Mouse (Mus musculus) mature B cell (primary cell): ENCODE results near the gene Selenof.
"Not testable (repeated sequence)": the region's sequence is repeated elsewhere in the genome, so short reads cannot be mapped to it uniquely, and the experiment has no call there.

Experiments
- in situ Hi-C: fragments of 300-500 bp; cut with MboI; formaldehyde crosslinking; loops from 2 replicates; pipeline ENCODE4 v1.14.3; 2019

Selenof gene

GRCm38 (mm10) chr3:144597790-144598467, 27.8 kb downstream of the Selenof start:
- in situ Hi-C loops: no loop called here

- in situ Hi-C loops: no loop called here
Measured at GRCm38 (mm10) chr3:144602413-144602812, 32.3 kb downstream of the Selenof start.

DNA sequence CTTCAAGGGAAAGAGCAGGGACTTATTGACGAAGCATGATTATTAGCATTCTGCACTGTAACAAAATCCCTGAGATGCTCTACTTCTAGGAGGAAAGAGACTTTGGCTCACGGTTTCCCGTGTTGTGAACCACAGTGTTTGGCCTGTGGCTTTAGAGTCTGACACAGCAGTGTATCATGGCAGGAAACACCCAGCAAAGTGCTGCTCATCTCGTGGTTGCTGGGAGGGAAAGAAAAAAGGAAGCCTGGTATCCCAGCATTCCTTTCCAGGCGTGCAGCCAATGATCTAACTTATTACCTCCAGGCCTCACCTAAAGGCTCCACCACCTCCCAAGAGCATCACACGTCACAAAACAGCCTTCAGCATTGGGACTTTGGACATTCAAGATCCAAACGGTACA, 32.7 kb downstream of the Selenof start:
- in situ Hi-C loops: no loop called here

DNA sequence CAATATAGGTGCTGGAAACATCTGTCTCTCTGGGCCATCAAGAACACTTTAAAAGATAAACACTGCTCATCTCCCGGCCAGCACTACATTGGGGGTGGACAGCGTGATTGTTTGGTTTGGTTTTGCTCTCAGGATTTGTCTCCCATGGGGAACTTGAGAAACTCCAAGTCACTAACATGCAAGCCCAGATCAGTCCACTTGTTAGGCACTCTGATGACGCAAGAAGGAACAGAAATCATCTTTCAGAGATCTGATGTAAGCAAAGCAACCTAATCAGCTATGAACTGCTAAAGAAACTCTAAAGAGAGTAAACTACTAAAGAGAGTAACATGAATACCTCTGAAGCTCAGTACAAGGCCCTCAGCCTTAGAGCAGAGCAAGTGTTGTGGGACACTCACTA, 33.5 kb downstream of the Selenof start:
- in situ Hi-C loops: no loop called here

GRCm38 (mm10) chr3:144604205-144604604, 34.1 kb downstream of the Selenof start:
- in situ Hi-C loops: no loop called here

DNA sequence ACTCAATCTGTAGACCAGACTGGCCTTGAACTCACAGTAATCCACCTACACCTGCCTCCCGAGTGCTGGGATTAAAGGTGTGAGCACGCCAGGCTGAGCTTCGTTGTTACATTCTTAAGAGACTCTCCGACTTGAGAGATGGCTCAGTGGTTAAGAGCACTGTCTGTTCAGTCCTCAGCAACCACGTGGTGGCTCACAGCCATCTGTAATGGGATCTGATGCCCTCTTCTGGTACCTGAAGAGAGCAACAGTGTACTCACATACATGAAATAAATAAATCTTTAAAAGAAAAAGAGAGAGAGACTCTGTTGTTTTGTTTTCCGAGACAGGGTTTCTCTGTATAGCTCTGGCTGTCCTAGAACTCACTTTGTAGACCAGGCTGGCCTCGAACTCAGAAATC, 35.7 kb downstream of the Selenof start:
- in situ Hi-C loops: not testable (repeated sequence)

GRCm38 (mm10) chr3:144606449-144606848, 36.3 kb downstream of the Selenof start:
- in situ Hi-C loops: no loop called here

- in situ Hi-C loops: no loop called here
Measured at GRCm38 (mm10) chr3:144608090-144608489, 38.0 kb downstream of the Selenof start.

GRCm38 (mm10) chr3:144610759-144611158, 40.7 kb downstream of the Selenof start:
- in situ Hi-C loops: loop anchor here (10.0 kb wide), 1 partner anchor 156 kb away; no protein-coding TSS in a partner anchor

GRCm38 (mm10) chr3:144611626-144612271, 41.6 kb downstream of the Selenof start:
- in situ Hi-C loops: loop anchor here (10.0 kb wide), 1 partner anchor 157 kb away; no protein-coding TSS in a partner anchor

DNA sequence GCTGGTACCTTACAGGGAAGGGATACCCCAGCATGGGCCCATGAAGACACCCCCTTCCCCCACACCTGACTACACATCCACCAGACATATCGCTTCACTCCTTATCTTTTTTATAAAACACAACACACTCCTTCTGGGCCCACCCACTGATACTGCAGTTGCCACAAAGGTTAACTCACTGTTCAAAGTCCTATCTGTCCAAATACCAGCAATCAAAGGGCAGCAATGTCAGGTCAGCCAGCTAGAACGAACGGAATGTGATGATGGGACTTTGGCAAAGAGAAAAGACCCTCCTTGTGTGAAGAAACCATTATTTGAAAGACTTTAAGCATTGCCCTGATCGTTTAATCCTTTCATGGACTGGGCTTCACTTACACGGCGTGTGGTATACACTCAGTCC, 42.3 kb downstream of the Selenof start:
- in situ Hi-C loops: loop anchor here (10.0 kb wide), 1 partner anchor 158 kb away; no protein-coding TSS in a partner anchor

DNA sequence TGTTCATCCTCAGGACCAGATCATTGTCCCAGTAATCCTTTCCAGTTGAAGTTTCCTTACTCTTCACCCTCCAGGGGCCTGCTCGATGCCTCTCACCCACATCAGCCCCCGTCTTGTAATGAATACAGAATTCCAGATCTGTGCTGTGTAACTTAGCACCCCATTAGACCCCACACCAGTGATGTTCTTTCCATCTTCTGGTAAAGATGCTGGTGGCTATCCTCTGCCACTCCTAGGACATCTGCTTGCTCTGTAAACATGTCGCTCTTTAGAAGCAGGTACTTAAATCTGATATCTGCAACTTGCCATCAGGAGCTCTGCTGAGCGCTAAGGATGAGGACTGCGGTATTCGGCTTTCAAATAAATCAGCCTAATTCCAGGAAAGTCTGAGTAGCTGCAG, 44.2 kb downstream of the Selenof start:
- in situ Hi-C loops: loop anchor here (10.0 kb wide), 1 partner anchor 159 kb away; no protein-coding TSS in a partner anchor

DNA sequence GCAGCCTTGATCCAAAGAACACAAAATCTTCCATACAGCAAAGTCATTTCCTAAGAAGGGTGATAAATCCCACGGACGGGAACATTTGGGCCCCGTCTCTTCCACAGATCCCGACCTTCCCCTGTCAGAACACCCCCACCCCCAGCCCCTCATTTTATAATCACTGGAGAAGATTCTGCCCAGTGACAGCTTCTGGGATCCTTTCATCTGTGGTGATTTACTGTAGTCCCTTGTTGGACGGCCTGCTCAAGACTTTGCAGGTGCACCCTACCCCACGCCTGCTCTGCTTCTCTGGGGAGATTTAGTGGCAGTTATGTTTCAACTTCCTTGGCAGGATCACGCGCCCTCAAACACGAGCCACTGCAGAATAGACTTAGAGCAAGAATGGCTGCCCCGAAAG, 44.6 kb downstream of the Selenof start:
- in situ Hi-C loops: loop anchor here (10.0 kb wide), 1 partner anchor 160 kb away; no protein-coding TSS in a partner anchor

DNA sequence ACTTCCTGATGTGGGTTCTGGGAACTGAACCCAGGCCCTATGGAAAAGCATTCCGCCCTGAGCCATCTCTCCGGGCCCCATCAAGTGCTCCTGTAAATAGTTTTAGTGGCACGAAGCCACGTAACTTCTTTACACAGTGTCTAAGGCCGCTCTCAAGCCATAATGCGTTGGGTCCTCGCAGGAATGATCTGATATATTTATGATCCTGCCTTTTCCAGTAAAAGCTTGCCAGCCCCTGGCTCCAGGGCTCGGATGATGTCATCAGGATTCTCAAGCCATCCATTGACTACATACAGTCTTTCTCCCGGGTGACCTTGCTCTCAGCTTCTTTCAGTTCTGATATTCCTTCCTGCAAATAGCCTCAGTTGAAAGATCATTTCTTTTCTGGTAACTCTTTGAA, 45.4 kb downstream of the Selenof start:
- in situ Hi-C loops: loop anchor here (10.0 kb wide), 1 partner anchor 161 kb away; no protein-coding TSS in a partner anchor

DNA sequence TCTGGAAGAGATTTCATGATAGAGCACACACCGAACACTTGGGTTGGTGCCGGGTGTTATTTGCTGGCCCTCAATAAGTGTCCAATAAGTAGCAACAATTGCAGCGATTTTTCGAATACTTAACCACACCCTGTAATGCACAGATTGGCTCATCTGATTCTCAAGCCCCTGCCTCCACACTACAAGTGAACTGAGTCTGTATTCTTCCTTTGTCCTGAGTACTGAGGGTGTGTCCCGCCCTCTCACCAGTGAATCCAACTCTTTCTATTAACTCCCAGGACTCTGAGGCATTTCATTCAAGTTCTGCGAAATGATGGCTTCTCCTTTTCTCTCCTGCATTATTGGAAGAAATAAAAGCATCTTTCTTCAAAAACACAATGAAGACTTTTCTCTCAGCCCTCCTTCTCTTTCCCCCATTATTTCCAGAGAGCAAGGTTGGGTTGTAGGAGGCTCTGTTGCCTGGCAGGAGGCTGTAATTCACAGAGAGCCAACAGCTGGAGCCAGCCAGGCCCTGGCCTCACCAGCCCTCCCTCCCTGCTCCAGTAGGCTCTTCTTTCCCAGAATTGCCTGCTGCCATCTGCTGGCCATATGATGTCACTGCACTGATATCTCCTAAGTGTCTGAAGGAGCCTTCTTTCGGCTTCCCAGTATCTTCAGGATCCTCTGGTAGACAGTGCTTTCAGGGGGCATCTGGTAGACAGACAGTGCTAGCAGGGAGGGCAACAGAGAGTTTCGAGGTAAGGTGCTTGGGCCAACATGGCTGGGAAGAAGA, 46.7 kb downstream of the Selenof start:
- in situ Hi-C loops: loop anchor here (10.0 kb wide), 1 partner anchor 162 kb away; no protein-coding TSS in a partner anchor

GRCm38 (mm10) chr3:144617633-144618180, 47.6 kb downstream of the Selenof start:
- in situ Hi-C loops: loop anchor here (10.0 kb wide), 1 partner anchor 163 kb away; no protein-coding TSS in a partner anchor

- in situ Hi-C loops: no loop called here
Measured at GRCm38 (mm10) chr3:144622930-144623612, 53.0 kb downstream of the Selenof start.

DNA sequence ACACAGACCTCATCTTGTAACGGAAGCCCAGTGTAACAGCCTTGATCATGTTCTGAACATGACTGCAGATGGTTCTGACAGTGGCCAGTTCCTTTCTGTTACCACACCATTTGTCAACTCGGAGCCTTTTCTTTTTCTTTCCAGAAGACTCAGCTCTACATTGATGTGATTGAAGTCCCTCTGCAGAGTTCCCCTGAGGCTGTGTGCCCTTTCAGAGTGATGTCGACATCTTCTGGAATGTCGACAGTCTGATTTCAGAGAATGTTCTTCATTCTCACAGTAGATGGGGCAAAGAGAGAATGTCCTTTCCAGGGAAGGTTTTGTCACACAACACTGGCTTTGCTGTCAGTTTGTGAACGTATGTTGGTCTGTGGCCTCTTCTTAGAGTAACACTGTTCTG, 55.6 kb downstream of the Selenof start:
- in situ Hi-C loops: no loop called here

DNA sequence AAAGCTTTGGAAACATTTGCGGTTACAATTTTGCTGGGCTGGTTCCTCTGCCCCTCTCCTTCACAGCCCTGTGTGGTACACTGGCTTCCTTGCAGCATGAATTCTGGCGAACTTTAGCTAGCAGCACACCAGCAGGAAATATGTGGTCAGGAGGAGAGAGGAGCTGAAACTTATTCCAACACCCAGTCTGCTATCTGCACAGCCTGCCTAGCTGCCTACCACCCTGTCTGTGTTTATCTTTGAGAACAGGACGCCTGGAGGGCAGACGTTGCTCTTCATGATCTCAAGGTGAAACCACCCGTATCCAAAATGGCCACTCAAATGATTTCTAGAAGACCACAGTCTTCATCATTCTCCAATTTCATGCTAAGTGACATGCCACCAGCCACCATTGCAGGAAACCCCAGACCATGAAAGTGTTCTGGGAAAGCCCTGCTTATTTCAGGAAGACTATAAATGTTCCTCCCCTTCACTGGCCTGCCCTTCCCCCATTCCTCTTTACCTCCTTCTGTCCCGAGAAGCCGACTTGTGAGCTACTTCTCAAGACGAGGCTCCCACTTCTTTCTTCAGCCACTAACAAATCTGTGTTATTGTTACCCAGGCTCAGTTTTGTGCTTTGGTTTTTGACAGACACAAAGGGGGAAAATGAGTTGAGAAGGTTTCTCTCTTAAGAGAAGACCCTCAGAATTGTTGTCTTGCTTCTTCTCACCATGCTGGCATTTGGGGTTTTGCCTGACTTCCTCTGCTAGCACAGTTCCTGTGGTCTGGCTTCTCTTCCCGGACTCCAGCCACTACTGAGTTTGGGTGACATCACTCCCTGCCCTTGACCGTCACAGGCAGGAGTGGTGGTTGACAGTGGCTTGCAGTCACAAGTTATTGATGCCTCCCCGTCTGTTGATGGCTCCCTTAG, 58.2 kb downstream of the Selenof start:
- in situ Hi-C loops: no loop called here

GRCm38 (mm10) chr3:144628915-144629230, 58.8 kb downstream of the Selenof start:
- in situ Hi-C loops: no loop called here
